Mouse (Mus musculus): Measurements from ENCODE around the gene Tns1.

Tns1 gene

DNA sequence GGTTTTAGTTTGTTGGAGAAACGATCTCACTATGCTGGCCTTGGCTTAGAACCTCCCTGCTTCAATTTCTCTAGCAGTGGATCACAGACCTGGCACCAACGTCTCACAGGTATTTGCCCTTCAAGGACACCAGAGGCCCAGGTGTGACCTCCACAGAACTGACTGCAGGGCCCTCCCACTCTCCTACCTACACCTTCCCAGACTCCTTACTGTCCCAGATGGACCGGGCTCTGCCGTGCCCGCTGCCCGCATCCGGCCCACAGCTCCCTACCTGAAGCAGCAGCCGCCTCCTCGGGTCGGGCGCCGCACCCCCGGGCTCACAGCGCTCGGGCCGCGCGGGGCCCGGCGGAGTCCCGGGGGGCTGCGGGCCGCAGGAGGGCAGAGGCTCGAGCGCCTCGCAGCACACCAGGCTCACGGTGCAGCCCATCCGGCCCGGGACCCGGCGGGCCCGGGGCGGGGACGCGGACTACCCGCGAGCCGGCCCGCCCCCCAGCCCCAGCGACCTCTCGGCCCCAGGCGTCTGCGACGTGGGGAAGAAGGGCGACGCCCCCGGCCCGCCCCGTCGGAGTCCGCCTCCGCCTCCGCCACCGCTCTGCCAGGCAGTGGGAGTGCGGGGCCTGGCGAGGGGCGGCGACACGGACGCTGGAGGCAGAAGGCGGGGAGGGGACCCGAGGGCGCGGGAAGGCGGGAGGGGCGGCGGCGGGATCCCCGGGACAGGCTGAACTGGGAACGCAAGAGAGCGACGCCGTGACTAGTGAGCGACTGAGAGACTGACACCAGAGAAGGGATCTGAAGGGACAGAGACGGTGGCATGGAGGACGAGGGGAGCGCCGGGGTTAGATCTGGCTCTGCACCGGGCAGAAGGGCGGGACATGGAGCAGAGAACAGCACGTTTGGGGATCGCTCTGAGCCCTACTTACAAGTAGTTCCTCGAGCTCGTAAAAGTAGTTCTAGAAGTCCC, at the start of gene Tns1:
Gene Tns1, minus strand, starts transcription at position 429 of the 961 bp plus-strand sequence.
- WGBS = 4% methylated on average over 84 of the region's 84 CpGs

DNA sequence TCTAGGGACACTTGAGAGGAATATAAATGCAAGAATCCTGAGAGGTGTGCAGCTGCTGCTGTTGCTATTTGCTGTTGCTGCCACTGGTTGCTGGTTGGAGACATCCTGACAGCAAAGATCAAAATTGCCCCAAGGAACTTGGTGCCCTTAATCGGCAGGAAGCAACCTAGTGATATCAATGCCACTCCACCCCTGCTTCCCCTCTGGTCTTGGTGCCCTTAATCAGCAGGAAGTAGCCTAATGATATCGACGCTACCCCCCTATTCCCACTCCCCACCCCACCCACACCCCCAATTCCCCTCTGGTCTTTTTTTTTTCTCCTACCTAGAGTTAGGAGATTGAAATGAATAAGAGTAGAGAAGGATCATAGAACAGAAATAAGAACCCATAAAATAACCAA, 48.5 kb upstream of the Tns1 start:
- WGBS = 81% methylated on average over 3 of the region's 3 CpGs

DNA sequence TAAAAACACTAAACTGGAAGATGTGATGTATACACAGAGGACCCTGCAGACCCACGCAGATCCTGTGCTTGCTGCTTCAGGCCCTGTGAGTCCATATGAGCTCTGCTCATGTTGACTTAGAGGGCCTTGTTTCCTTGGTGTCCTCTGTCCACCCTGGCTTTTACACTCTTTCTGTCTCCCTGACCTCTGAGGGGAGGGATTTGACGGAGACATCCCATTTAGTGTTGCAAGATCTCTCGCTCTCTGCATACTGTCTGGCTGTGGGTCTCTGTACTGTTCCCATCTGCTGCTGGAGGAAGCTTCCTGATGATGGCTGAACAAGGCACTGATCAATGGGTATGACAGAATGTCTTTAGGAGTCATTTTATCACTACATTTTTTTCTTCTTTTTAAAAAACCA, 45.5 kb upstream of the Tns1 start:
- WGBS = 92% methylated on average over 3 of the region's 3 CpGs

DNA sequence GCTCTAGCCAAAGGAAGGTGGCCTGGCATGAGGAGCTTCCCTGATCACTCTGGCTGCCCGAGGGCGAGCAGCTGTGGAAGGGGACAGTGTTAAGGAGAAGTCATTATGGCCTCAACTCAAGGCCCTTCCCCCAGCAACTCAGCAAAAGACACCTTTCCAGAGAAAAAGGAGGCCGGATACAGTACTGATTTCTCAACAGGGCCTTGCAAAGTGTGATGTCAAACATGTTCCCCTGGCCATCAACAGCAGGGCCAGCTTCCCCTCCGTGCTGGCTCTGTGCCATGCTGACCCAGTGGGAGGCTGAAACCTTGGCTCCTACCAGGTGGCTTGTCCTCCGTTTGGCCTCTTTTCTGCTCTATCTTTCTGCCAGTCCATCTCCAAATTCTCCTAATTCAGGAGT, 42.9 kb upstream of the Tns1 start:
- 85% methylated on average over 5 of the region's 5 CpGs for WGBS

DNA sequence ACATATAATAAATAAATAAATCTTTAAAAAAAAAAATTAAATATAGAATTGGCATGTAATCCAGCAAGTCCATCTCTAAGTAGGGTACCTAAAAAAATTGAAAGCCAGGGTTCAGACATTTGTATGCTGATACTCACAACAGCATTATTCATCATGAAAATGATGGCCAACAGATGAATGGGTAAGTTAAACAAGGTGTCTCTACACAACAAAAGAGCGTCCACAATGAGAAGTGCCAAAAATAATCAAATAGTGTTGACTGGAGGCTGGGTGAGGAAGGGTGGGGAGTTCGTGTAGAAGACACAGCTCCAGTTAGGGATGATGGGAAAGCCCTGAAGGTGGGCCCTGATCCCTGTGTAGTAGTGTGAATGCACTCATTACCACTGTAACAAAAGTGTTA, 35.8 kb upstream of the Tns1 start:
- WGBS = 76% methylated on average over 2 of the region's 2 CpGs

DNA sequence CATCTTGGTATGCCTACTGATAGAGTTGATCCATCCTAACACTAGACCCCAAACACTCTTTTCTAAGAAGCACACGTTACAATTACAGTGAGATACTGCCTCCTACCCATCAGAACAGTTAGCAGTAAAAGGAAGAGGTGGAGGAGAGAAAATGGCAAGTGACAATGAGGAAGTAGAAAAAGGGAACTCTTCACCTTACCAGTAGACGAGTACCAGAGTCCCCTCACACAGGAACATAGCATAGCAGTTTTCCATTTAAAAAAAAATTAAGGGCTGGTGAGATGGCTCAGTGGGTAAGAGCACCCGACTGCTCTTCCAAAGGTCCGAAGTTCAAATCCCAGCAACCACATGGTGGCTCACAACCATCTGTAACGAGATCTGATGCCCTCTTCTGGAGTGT, 35.4 kb upstream of the Tns1 start:
- WGBS = 82% methylated on average over 5 of the region's 5 CpGs

DNA sequence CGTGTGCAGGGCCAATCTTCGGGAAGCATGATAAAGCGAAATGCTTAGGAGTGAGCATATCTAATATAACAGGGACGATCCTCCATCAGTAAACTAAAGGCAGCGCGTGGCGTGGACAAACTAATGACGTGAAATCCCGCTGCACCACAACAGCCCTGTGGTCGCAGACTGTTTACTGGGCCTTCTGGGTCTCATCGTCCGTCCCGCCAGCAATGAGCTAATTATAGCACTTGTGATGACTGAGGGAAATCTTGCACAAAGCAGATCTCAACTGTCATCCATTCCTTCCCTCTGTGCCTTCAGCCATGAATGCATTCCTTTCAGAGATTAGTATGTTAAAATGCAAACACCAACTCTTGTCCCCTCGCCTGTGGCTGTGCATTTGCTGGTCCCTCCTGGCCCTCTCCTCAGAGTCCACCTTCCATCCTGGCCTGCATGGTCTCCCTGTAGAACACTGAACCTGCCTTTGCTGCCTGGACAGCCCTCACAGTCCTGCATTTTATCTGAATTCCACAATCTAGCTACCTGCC, 32.2 kb upstream of the Tns1 start:
- WGBS = 76% methylated on average over 14 of the region's 14 CpGs

DNA sequence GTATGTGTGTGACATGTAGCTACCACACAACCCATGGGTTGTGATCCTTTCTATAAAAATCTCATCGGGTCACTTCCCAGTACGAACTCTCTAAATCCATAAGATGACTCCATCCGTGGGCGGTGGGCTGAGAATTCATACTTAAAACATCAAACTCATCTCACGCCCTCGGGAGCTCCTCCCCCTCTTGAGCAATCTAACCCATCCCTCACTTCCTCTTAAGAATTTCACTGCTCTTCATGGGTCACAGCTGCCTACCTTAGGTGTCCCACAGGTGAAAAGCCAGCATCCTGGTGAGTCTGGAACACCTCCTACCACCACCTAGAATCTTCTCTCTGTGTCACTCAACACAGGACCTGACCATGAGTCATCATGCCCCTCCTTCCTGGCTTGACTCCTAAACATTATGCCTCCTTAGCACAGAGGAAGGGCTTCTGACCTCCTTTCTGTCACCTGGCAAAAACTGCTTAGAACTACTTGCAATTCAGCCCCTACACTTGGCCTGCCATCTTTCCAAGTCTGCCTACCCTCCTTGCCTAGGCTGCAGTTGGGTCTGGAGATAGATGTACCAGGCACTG, 31.3 kb upstream of the Tns1 start:
- WGBS = 93% methylated on average over 6 of the region's 6 CpGs

DNA sequence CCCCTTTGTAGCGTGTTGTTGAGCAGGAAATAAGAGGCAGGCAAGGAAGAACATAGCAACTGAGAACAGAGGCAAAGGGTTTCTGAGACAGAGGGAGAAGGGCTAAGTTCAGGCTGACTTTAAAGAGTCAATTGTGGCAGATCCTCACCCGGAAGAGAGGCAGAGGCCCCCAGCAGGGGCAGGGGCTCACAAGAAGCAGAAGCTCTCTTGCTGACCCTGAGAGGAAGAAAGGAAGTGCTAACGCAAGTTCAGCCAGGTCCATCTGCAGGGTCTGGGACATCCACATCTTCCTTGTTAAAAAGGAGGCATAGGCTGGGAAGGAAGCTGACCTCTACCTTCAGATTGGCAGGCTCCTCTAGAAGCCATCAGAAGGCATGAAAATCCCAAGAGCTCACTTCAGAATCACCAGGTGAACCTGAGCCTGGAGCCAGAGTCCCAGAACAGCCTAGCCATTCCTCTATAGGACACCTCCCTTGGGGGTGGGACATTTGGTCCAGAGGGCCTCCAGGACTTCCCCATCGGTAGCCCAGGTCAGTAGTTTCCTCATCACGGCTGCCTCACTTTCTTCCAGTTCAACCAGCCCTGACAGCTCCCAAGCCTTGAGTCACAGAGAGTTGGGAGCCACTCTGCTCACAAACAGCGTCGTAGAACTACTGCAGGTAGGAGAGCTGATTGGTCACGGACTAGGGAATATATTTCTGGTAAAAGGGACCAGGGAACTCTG, 29.4 kb upstream of the Tns1 start, which contains the start of gene Cxcr2:
Gene Cxcr2, plus strand, starts transcription at position 529 of the 724 bp plus-strand sequence.
- 84% methylated on average over 8 of the region's 8 CpGs for WGBS

DNA sequence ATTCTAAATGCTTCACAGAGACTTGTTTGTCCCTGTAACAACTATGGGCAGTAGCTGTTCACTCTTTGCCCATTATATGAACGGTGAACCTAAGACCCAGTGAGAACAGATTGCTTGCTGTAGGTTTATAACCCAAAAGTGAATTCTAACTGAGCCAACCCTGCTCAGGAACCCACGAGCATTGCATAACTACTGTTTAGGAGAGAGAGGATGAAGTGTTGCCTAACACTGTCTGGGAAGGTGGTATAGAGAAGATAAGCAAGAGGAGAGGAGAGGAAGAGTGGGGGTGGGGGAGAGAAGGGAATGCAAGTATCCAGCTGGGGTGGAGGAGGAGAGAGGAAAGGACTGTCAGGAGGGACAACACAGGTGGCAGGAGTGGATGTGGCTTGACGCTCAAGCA, 26.8 kb upstream of the Tns1 start:
- 58% methylated on average over 3 of the region's 3 CpGs for WGBS

DNA sequence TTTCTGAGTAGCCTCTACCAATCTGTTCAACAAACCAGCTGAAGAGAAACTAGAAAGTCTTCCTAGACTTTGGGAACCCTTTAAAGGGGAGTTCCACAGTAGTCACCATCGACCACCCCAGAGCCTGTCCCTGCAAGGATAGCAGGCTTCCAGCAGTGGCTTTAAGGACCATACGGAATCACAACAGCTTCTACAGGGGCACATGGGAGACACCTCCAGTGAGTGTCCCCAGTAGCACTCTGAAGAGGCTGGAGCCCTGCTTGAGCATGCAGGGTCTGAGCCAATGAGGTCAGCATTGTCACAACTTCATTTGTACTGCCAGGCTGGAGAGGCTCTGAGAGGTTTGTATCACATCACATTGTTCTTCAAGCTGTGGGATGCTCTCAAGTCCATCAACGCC, 25.9 kb upstream of the Tns1 start:
- 72% methylated on average over 3 of the region's 3 CpGs for WGBS

DNA sequence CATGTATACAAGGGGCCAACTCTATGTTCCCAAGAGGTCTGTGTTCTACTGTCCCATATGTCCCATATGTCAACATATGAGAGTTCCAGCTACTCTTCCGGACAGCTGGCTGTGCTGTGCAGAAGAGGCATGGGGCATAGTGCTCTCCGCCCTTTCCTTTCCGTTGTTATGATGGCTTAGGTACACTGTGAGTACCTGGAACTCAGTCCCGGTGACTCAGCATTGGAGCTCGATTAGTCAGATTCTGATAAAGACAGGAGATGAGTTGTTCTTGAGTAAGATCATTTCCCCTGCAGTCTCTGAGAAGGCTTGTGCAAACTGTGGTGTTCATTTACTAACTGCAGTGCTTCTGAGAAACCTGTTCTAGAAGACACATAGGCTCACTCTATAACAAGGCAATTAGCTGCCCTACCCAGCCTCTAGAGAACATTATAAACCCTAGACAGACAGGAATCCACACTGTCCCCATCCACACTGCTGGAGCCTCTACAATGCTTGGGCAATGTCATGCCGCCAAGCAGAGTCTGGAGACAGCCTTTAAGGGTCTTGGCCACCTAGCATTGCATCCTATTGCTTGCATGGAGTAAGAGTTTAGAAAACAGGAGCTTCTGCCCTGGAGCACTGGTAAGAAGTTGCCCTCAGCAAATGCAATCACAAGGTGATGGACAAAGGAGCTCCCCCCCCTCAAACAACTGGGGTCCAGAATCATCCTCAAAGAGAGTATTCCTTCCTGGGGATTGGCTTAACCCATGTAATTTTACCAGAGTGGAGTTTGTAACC, 25.0 kb upstream of the Tns1 start:
- WGBS = 80% methylated on average over 6 of the region's 6 CpGs

DNA sequence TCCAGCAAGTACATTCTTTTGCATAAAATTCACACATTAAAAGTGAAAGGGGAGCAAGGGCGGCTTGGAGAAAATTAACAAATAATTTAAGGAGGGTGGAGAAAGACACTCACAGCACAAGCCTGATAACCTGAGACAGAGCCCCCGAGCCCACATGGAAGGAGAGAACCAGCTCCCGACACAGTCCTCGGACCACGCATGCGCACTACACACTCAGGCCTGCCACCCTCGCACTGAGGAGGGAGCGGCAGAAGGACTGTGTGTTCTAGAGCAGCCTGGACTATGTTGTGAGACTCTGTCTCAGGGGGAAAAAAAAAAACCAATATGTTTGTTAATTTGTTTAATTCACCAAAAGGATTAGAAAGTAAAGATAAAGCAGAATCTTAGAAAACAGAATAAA, 17.5 kb upstream of the Tns1 start:
- WGBS = 84% methylated on average over 8 of the region's 8 CpGs

DNA sequence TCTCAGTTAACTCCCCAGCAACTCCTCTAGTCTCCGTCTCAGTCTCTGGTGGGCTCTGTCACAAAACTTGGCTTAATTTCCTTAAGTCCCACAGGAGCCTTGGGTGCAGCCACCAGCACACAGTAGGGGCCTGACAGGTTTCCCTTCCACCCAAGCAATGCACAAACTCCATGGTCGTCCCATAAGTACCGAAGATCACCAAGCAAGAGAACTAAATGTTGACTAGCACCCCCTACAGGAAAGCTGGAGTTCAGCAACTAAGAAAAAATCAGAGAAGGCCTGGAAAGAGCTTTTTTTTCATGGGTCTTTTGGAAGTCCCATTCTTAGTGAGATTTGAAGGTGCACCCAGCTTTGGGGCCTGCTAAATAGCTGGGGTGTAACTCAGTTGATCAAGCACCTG, 15.2 kb upstream of the Tns1 start:
- 50% methylated on average over 3 of the region's 3 CpGs for WGBS

DNA sequence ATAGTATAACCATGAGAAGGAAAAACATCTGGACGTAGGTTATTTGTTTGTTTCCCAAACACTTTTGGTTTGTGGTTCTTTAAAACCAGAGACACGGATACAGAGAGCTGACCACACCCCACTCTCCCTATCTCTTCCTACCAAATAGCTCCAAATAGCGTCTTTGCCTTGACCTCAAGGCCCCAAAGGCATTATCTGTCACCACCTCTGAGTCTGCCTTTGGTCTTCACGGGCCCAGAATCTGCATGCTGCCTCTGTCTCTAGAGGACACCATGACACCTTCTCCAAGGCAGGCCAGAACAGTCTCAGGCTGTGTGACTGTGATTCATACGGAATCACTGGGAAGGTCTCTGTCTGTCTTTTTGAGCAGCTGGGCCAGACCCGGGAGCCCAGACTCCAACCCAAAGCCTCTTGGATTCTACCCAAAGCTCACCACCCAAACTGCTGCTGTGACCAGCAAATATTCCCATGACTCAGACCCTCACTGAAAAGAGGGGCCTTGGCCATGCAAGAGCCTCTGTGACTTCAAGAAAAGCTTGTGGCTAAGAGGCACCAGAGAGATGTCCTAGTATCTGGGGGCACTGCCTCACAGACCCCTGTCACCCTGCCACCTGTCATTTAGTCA, 11.2 kb upstream of the Tns1 start:
- 86% methylated on average over 6 of the region's 6 CpGs for WGBS

DNA sequence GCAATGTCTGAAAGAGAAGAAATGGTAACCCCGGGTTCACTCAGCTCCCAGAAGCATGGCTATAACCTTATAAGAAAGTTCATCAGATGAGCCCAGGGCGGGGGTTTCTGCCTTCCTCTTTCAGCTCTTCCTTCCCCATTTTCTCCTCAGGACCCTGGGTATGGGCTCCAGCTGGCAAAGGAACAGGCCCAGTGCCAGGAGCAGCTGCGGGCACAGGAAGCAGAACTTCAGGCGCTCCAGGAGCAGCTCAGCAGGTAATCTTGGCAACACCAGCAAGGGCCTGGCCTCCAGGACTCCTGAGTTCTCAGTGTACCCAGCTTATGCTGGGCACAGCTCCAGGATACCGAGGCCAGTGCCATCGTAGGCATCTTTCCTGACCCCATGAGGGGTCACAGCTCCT, 9.7 kb upstream of the Tns1 start:
- 63% methylated on average over 6 of the region's 6 CpGs for WGBS

DNA sequence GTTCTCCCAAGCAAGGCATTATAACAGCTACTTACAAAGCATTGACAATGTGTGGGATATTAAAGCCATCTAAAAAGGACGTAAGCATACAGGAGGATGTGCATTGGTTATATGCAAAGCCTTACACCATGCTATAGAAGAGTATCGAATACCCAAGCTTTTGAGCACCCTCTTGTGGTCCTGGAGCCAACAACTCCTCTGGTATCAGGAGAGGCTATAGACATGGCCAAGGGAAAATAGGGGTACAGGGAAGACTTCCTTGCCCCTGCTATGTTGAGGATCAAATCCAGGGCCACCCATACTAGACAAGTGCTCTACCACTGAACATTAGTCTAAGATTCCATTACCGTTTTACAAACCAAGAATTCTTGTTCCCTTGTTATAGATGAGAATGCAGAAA, 7.8 kb upstream of the Tns1 start:
- WGBS = 73% methylated on average over 3 of the region's 3 CpGs

DNA sequence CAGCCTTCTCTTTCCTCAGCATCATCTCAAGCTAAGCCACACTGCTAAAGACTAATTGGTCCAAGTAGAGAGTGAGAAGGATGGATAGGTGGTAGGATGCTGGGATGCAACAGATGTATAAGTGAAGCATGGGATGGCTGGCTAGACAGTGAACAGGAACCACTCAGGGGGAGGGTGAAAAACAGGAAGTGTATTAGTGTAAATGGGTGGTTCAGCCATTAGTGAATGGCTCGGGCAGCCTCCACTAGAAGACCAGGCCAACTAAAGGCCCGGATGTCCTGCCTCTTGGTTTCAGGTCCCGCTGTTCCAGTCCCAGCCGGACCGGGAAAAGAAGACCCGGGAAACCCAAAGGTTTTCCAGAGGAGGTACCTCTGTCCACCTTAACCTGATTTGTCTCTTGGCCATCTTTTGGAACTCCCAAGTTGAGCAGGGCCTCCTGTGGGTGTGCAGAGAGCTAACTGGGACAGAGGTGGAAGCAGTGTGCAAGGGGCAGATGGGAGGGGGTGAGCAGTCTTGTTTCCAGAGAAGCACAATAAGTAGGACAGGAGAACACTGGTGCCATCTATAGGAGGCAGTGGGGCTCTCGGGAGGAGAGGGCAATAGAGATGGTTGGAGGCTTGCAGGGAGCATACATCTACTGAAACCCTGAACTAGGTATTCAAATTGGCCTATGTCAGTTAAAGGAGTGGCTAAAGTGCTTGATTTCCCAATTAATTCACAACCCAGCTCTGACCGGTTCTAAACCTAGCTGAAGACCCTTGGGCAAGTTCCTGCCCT, 6.8 kb upstream of the Tns1 start:
- 84% methylated on average over 8 of the region's 8 CpGs for WGBS

DNA sequence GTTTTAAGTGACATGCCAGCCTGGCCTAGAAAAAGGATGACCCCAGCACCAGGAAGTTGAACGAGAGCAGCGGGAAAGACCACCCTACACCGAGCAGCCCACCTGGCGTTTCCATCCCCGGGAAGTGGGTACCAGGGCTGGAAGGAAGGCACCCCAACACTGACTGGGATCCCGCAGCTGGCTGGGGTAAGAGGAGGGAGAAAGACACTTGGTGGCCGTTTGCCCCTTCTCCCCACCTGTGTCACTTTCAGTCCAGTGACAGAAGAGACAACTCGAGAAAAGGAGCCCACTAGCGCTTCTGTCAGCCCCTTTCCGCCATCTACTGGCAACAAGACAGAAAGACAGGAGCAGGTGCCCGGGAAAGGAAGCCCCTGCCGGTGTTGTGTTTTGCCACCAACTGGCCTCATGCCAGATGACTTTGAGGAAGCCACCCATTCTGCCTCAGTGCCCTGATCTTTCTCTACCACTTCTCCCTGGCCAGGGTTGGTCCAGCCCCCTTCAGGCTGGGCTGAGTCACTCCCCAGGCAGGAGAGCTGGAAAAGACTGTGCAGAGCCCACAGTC, 823 bp upstream of the Tns1 start, which contains the start of gene Rufy4:
Gene Rufy4, plus strand, starts transcription at position 551 of the 562 bp plus-strand sequence.
- WGBS = under 1% methylated on average over 12 of the region's 12 CpGs

DNA sequence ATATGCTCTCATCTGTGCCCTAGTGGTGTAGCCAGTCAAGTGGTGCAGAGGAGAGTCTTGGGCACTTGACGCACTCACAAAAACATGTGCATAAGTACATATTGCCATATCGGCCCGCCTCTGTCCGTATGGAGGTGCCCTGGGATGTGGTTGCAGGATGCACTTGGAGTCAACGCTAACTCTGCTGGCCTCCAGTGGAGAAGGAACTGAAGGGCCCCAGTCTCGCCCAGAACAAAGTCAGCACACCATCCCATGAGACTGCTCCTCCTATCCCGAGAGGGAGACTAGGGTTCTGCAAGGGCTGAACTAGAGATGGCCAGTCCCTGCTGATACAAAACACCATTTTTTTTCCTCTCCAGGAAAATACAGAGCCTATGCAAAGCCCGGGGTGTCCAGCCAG, 1.0 kb downstream of the Tns1 start:
- 88% methylated on average over 8 of the region's 8 CpGs for WGBS
